Mouse (Mus musculus): Measurements from ENCODE around the gene Tmem206.

DNA sequence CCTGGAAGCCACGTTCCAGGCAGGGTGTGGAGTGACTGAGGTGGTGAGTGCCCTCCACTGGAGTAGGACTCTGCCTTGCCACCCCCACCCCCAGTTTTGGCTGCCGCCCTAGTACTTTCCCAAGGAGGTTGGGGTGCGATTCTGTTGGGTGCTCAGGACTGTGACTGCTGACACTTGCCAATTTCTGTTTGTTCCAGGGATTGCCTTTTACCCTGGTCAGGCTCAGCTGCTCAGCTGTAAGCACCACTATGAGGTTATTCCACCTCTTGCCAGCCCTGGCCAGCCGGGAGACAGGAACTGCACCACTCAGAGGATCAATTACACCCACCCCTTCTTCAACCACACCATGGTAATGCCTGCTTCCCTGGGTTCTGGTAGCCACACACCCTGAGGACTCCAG is 14.8 kb downstream of the Tmem206 start:
- TF ChIP-seq CTCF (IDR thresholded peaks at IDR 0.05; ENCODE audit: low read depth, low read length), result no peak
- no peak for TF ChIP-seq GATA1 (IDR thresholded peaks at IDR 0.05; ENCODE audit: borderline replicate concordance, low read length)
- TF ChIP-seq GATA2 (IDR thresholded peaks at IDR 0.05; ENCODE audit: borderline replicate concordance, low read depth, low read length), result no peak
